Mouse (Mus musculus): ENCODE results near the gene LTO1.
"Not testable (repeated sequence)": the region's sequence is repeated elsewhere in the genome, so short reads cannot be mapped to it uniquely, and the experiment has no call there.

LTO1 gene

DNA sequence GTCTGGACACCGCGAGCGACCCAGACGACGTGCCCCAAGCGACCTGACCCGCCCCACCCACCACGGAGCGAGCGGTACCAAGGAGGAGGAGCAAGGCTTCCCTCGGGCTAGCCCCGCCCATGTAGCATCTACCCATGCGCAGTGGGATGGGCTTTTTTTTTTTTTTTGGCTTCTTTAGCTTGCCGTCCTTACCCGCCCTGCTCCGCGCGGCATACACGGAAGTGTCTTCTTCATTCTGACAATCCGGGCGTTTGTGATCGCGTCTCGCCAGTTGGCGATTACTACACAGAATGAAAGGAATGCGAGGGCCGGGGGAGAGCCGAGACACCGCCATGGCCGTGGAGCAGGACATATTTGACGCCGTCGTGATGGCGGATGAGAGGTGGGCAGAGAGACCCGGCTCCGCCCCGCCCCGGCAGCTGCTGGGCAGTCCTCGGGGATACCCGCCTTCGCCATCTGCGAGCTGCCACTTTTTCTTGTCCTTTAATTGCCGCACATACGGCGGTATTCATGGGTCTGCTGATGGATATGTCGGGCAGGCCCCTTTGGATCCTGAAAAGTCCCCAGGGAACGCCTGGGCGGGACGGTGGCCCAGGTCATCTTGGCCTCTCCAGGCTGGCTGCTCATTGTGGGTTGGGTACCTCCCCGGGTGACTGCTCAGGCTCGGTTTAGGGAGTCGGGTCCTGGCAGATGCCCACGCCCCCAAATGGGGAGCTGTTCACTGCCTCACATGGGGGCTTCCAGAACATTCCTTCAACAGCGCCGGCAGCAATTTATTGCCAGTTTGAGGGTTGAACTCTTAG lies at the start of gene LTO1:
LTO1 (plus strand) TSS at position 153 of the 803 bp plus-strand sequence.
- DNase-seq = peak; percentile 80

GRCm38 (mm10) chr7:144867161-144867560 lies 47.7 kb upstream of the LTO1 start:
- no peak for DNase-seq

GRCm38 (mm10) chr7:144867602-144868001 lies 47.3 kb upstream of the LTO1 start:
- DNase-seq = no peak

DNA sequence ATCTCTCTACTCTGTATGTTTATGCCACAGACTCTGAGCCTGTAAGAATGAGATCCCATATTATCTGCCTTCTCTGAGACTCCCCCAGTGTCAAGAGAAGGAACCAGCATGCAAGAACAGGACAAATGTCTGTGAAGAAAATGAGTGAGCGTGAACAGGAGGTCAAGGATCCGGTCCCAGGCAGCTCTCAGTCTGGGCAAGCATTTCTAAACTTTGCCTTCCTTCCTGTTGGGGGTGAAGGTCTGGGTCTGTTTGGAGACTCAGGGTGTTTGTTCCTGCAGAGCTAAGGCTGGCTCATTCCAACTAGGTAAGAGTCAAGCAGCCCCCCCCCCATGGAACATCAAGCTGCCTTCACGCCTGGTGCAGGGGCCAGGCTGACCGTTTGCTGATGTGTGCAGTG lies 42.5 kb upstream of the LTO1 start:
- no peak for DNase-seq

GRCm38 (mm10) chr7:144873160-144873559 lies 41.7 kb upstream of the LTO1 start:
- DNase-seq = no peak

DNA sequence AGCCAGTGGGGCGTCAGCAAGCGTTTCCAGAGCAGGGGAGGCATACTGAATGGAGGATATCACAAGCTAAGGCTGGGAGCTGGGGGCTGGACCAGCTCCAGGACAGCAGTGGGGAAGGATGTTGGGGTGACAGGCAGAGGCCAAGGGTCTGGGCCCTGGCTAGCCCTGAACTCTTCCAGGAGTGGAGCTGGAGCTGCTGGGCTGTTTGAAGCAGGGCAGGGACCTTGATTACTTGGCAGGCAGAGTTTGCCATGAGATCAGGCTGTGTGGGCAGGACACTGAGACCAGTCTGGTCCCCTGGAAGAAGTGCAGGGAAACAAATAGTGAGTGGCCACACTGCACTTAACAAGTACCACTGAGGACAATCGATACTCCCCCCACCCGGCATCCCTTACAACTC lies 40.7 kb upstream of the LTO1 start:
- DNase-seq = no peak

DNA sequence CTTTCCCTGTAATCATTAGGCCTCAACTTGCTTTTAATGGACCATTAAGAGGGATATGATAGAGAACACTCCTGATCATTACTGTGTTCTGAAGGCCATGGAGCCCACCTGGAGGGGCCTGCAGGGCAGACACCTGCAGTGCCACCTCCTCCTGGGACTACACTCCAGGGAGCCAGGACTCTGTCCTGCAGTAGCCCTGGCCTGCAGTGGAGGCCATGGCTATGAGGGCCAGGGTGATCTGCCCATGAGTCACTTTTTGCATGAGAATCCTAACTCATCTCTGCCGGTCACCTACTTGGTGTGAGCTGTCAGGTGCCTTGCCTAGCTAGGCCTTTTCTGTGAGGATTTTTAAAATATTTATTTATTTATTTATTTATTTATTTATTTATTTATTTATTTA lies 36.5 kb upstream of the LTO1 start:
- no peak for DNase-seq

DNA sequence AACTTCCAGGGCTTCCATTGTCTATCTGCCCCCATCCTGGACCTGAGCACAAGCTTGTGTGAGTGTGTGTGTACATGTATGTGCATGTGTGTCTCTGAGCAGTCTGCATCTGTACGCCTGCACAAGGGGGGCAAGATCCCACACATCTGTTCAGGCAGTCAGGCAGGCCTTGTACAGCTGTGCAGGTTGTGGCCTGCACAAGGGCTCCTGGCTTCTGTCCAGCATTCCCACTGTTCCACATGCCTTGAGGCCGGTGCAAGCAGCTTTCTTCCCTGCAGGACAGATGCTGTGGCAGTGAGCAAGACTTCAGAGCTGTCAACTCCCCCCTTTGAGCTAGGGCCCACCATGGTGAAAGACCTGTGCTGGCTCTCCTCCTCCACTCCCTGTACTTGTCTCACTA lies 31.8 kb upstream of the LTO1 start:
- DNase-seq = no peak

DNA sequence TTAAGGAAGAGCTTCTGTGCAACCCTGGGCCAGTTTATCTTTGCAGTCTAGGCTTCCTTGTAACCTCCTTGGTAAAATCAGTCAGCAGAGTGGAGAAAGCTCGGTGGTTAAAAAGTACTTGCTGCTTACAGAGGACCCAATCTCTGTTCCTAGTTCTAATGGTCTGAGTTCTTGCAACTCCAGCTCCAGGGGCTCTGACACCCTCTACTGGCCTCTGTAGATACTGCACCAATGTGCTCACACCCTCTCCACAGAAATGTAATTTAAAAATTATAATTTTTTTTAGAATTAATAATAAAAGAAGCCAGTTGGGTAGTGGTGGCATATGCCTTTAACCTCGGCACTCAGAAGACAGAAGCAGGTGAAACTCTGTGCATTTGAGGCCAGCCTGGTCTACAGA lies 27.2 kb upstream of the LTO1 start:
- DNase-seq = no peak

DNA sequence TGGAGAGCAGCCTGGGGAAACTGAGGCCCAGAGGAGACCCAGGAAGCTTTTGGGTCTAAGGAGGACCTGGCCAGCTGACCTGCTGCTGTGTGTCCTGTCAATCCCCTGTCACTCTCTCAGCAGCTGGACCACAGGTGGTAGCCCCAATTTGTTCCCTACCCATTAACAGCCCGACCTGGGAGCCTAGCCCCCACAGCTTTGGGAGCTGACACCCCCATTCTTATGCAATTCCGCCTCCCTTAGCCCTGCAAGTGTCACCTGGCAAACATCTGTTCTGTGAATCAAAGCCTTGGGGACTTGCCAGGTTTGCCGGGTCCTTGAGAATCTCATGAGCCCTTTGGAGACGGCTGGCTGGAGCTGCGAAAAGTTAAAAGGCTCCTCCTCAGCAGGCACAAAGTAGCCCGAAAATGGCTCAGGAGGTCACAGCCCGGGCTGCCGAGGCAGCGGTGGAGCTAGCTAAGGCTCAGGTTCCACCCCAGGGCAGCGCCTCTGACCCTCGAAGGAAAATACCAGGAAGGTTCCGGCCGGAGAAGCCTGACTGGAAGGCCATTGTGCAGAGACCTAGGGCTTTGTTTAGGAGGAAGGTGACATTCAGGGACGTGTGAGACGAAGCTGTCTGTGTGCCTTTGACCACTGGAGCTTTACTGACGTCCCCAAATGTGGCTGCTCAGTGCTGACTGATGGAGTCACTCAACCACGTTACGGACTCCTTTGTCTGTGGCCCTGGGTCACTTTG lies 26.2 kb upstream of the LTO1 start:
- DNase-seq = no peak

DNA sequence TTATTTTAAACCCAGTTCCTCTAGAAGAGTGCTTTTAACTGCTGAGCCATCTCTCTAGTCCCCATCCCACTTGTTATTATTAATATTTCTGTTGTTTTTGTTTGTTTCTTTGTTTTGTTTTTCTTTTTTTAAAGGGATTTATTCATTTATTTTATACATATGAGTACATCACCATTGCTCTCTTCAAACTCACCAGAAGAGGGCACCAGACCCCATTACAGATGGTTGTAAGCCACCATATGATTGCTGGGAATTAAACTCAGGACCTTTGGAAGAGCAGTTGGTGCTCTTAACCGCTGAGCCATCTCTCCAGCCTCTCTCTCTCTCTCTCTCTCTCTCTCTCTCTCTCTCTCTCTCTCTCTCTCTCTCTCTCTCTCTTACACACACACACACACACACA lies 24.2 kb upstream of the LTO1 start:
- DNase-seq = not testable (repeated sequence)

GRCm38 (mm10) chr7:144891863-144892262 lies 23.0 kb upstream of the LTO1 start:
- DNase-seq = no peak

- DNase-seq = no peak
These were observed 22.6 kb upstream of the LTO1 start for GRCm38 (mm10) chr7:144892322-144892721.

DNA sequence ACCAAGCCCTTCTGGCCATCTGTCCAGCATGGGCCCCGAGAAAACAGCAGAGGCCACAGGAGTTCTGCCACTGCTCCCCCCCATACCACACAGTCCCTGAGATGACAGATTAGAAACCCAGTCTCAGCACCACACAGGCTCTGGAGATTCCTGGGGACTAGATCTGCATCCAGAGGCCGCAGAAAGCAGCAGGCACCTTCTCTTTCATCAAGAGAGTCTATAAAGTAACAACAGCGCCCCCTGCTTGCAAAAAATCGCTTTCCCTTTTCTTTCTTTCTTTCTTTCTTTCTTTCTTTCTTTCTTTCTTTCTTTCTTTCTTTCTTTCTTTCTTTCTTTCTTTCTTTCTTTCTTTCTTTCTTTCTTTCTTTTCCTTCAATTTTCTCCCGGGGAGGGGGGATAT lies 20.7 kb upstream of the LTO1 start:
- peak; percentile 68 for DNase-seq

DNA sequence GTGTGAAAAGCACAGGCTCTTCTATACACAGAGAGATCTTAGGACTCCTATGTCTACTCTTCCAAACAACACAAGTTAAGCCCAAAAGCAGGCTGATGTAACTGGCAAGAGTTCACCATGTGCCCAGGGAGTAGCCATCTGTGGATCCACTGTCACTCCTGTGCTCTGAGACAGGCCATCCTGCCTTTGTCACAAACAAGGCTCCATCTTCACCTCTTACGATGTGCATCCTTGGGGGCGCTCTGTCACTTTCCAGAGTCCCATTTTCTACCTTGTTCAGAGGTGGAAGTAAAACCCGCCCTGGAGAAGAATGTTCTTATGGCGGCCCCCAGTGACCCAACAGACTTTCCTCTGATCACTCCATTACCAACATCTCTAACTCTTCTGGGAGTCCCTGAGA lies 20.2 kb upstream of the LTO1 start:
- DNase-seq = no peak

- DNase-seq = peak; percentile 79
These were observed 19.4 kb upstream of the LTO1 start for GRCm38 (mm10) chr7:144895305-144896111.

GRCm38 (mm10) chr7:144896294-144897218 lies 18.3 kb upstream of the LTO1 start, which contains the start of gene Fgf15:
Fgf15 (plus strand) TSS chr7:144896531.
- DNase-seq = peak; percentile 29

DNA sequence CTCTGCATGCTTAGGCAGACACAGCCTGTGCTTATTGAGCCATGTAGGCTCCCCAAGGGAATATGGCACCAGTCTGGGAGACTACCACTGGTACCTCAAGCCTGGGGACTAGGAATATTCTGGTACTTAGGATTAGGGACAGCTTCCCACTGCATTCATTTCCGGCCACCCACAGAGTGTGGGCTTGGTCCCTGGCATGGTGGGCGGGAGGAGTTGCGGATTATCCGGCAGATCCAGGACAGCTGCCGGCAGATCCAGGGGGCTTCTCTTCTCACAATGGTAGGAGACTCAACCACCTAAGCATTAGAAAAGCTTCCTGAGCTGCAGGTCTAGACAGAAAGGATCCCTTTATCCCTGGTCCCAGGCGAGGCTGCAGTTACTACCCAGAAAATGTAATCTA lies 16.4 kb upstream of the LTO1 start:
- DNase-seq = no peak

- not testable (repeated sequence) for DNase-seq
These were observed 9.4 kb upstream of the LTO1 start for GRCm38 (mm10) chr7:144905514-144905913.

GRCm38 (mm10) chr7:144906708-144907397 lies 8.0 kb upstream of the LTO1 start:
- peak; percentile 84 for DNase-seq

- no peak for DNase-seq
These were observed 7.1 kb upstream of the LTO1 start for GRCm38 (mm10) chr7:144907793-144908192.

- no peak for DNase-seq
These were observed 6.2 kb upstream of the LTO1 start for GRCm38 (mm10) chr7:144908705-144909104.

All from right cerebral cortex, postnatal 4 days (tissue).